Mouse (Mus musculus): ENCODE results near the gene Pdlim5. TPM values are rescaled to one million over a fixed set of nuclear protein-coding genes. Genes with fewer than 3 reads are reported as not detected.

Gene Pdlim5
- polyA plus RNA-seq, 1 experiment = 10.6 TPM

DNA sequence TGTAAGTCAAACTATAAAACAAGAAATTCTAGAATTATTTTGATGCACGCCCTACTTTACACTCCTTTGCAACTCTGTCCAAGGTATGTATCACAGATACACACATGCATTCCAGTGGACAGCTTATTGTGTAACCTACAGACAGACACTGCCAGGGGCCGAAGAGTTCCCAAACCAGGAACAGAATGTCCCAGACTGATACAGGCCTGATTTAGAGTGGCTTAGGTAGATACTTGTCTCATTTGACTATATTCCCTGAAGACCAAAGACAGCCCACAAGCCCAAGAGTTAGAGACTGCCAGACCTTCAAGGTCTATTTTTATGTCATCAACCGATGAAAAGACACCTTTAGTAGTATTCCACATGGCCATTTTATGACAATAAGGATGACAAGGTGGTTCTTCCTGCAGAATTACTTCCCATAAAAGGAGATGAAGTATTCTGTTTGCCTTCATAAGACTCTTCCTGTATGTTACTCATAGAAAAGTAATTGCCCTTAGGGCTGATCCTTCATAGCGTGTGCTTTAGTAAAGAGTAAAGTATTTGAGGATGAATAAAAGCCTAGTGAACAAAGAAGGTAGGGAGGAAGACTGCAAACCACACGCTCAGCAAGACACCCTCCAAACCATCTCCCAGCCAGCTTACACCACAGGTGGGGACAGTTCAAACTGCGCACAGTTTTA lies 22.9 kb downstream of the Pdlim5 start:
- Histone ChIP-seq H3K27ac (ENCODE audit: control insufficient read depth, insufficient read depth, low read depth, low read length) (no peak overlapping the region), H3K36me3 (ENCODE audit: control insufficient read depth, insufficient read depth, low read length) (no peaks in the 10 kb centered on the region), H3K4me3 (ENCODE audit: control insufficient read depth, low read depth, low read length) (no peak overlapping the region), H3K4me1 (ENCODE audit: control insufficient read depth, insufficient read depth, low read length) (no peaks in the 10 kb centered on the region), H3K27me3 (ENCODE audit: control insufficient read depth, insufficient read depth, low read length) (no peaks in the 10 kb centered on the region)
- TF ChIP-seq POLR2A (IDR thresholded peaks at IDR 0.05; ENCODE audit: control insufficient read depth, low read depth, low read length) = no peak

DNA sequence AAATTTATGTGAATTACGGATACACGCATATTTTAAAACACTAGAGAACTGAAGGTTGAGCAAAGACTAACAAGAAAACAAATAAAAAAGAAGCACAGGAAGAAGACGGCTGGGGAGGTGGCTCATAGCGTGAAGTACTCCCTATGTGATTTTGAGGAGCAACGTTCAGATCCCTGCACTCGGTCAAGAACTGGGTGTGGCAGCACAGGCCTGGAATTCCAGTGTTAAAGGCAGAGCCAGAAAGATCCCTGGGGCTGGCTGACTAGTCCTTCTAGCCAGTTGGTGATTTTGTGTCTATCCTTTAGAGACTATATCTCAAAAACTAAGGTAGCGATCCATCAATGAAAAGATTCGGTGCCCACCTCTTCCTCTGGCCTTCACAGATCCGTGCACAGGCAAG lies 27.1 kb downstream of the Pdlim5 start:
- H3K27ac ChIP-seq (ENCODE audit: control insufficient read depth, insufficient read depth, low read depth, low read length) = no peak overlapping the region
- no peaks in the 10 kb centered on the region for H3K36me3 ChIP-seq (ENCODE audit: control insufficient read depth, insufficient read depth, low read length)
- no peak overlapping the region for H3K4me3 ChIP-seq (ENCODE audit: control insufficient read depth, low read depth, low read length)
- no peaks in the 10 kb centered on the region for H3K4me1 ChIP-seq (ENCODE audit: control insufficient read depth, insufficient read depth, low read length)
- TF ChIP-seq POLR2A (IDR thresholded peaks at IDR 0.05; ENCODE audit: control insufficient read depth, low read depth, low read length) (no peak), CTCF (IDR thresholded peaks at IDR 0.05; ENCODE audit: control insufficient read depth, insufficient read depth, insufficient replicate concordance, low read depth, low read length) (no peak)
- H3K27me3 ChIP-seq (ENCODE audit: control insufficient read depth, insufficient read depth, low read length) = no peaks in the 10 kb centered on the region

GRCm38 (mm10) chr3:142362092-142362491 lies 33.4 kb downstream of the Pdlim5 start:
- TF ChIP-seq CTCF (IDR thresholded peaks at IDR 0.05; ENCODE audit: control insufficient read depth, insufficient read depth, insufficient replicate concordance, low read depth, low read length) (no peak), POLR2A (IDR thresholded peaks at IDR 0.05; ENCODE audit: control insufficient read depth, low read depth, low read length) (no peak)
- no peaks in the 10 kb centered on the region for H3K27me3 ChIP-seq (ENCODE audit: control insufficient read depth, insufficient read depth, low read length)
- no peaks in the 10 kb centered on the region for H3K36me3 ChIP-seq (ENCODE audit: control insufficient read depth, insufficient read depth, low read length)
- no peak overlapping the region for H3K27ac ChIP-seq (ENCODE audit: control insufficient read depth, insufficient read depth, low read depth, low read length)
- no peak overlapping the region for H3K4me3 ChIP-seq (ENCODE audit: control insufficient read depth, low read depth, low read length)
- H3K4me1 ChIP-seq (ENCODE audit: control insufficient read depth, insufficient read depth, low read length) = no peaks in the 10 kb centered on the region

DNA sequence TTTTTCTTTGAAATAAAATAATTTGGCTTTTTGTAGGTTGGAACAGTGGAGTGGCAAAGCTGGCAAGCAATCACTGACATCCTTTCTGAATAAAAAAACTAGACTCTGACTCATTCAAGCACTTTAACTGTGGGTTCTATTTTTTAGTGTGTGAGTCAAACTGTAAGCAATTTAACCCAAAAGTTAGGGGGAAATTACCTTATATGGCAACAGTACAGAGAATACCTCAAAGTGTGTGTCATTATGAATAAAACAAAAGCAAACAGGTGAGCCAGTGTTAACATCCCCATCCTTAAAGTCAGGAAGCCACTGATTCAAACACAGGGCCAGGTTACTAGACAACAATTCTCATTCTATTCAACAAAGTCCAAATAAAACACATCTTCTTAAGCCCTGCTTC lies 36.5 kb downstream of the Pdlim5 start:
- Histone ChIP-seq H3K4me3 (ENCODE audit: control insufficient read depth, low read depth, low read length) (no peak overlapping the region), H3K4me1 (ENCODE audit: control insufficient read depth, insufficient read depth, low read length) (no peaks in the 10 kb centered on the region), H3K27me3 (ENCODE audit: control insufficient read depth, insufficient read depth, low read length) (no peaks in the 10 kb centered on the region), H3K27ac (ENCODE audit: control insufficient read depth, insufficient read depth, low read depth, low read length) (no peak overlapping the region), H3K36me3 (ENCODE audit: control insufficient read depth, insufficient read depth, low read length) (no peaks in the 10 kb centered on the region)
- no peak for TF ChIP-seq POLR2A (IDR thresholded peaks at IDR 0.05; ENCODE audit: control insufficient read depth, low read depth, low read length)
- no peak for TF ChIP-seq CTCF (IDR thresholded peaks at IDR 0.05; ENCODE audit: control insufficient read depth, insufficient read depth, insufficient replicate concordance, low read depth, low read length)

GRCm38 (mm10) chr3:142356661-142357060 lies 38.8 kb downstream of the Pdlim5 start:
- no peak overlapping the region for H3K4me3 ChIP-seq (ENCODE audit: control insufficient read depth, low read depth, low read length)
- no peak overlapping the region for H3K27ac ChIP-seq (ENCODE audit: control insufficient read depth, insufficient read depth, low read depth, low read length)
- H3K27me3 ChIP-seq (ENCODE audit: control insufficient read depth, insufficient read depth, low read length) = no peaks in the 10 kb centered on the region
- H3K36me3 ChIP-seq (ENCODE audit: control insufficient read depth, insufficient read depth, low read length) = no peaks in the 10 kb centered on the region
- no peaks in the 10 kb centered on the region for H3K4me1 ChIP-seq (ENCODE audit: control insufficient read depth, insufficient read depth, low read length)
- no peak for TF ChIP-seq POLR2A (IDR thresholded peaks at IDR 0.05; ENCODE audit: control insufficient read depth, low read depth, low read length)
- TF ChIP-seq CTCF (IDR thresholded peaks at IDR 0.05; ENCODE audit: control insufficient read depth, insufficient read depth, insufficient replicate concordance, low read depth, low read length) = no peak

DNA sequence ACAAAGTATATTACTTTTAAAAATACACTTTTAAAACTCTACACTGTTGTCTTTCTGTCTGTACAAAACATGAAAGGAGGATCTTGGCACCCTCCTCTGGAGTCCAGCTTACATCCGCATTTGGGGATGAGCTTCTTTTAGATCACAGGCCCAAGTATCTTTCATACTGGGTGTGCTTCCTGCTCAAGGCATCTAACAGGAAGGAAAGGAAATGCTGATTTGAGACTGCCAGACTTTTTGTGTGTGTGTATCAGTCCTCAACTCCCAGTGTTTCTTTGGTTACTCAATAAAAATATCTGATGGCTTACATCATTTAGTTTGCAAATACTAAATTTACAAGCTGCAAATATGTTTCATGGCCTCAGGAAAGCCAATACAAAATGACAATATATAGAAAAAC lies 42.3 kb downstream of the Pdlim5 start:
- no peak overlapping the region for H3K4me3 ChIP-seq (ENCODE audit: control insufficient read depth, low read depth, low read length)
- no peaks in the 10 kb centered on the region for H3K4me1 ChIP-seq (ENCODE audit: control insufficient read depth, insufficient read depth, low read length)
- H3K27me3 ChIP-seq (ENCODE audit: control insufficient read depth, insufficient read depth, low read length) = no peaks in the 10 kb centered on the region
- no peaks in the 10 kb centered on the region for H3K36me3 ChIP-seq (ENCODE audit: control insufficient read depth, insufficient read depth, low read length)
- TF ChIP-seq CTCF (IDR thresholded peaks at IDR 0.05; ENCODE audit: control insufficient read depth, insufficient read depth, insufficient replicate concordance, low read depth, low read length) (no peak), POLR2A (IDR thresholded peaks at IDR 0.05; ENCODE audit: control insufficient read depth, low read depth, low read length) (no peak)
- no peak overlapping the region for H3K27ac ChIP-seq (ENCODE audit: control insufficient read depth, insufficient read depth, low read depth, low read length)

DNA sequence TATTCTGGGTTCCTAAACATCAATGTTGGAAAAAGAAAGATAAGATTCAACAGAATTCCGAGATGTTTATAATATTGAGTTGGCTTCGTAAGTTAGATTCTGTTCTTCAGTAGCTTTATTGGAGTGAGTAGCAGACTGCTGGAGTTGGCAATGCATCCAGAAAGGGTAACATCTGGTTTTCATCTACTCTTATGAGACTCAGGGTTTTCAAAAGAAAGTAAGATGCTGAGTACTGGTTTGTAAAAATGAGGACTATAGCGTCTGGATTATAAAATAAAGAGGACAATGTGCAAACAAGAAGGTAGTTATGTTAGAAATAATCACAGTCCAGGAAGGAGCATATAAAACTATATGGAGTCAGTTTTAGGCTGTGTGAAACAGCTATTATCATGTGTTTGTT lies 45.0 kb downstream of the Pdlim5 start:
- H3K27me3 ChIP-seq (ENCODE audit: control insufficient read depth, insufficient read depth, low read length) = no peaks in the 10 kb centered on the region
- TF ChIP-seq CTCF (IDR thresholded peaks at IDR 0.05; ENCODE audit: control insufficient read depth, insufficient read depth, insufficient replicate concordance, low read depth, low read length) = no peak
- no peak for TF ChIP-seq POLR2A (IDR thresholded peaks at IDR 0.05; ENCODE audit: control insufficient read depth, low read depth, low read length)
- H3K4me3 ChIP-seq (ENCODE audit: control insufficient read depth, low read depth, low read length) = no peak overlapping the region
- H3K4me1 ChIP-seq (ENCODE audit: control insufficient read depth, insufficient read depth, low read length) = no peaks in the 10 kb centered on the region
- H3K27ac ChIP-seq (ENCODE audit: control insufficient read depth, insufficient read depth, low read depth, low read length) = no peak overlapping the region
- no peaks in the 10 kb centered on the region for H3K36me3 ChIP-seq (ENCODE audit: control insufficient read depth, insufficient read depth, low read length)

All from testis, adult 2 months (tissue).